Mouse (Mus musculus) megakaryocyte, embryonic 14.5 days (primary cell): ENCODE measurements around the gene Garnl3.

Experiments
- FLI1 ChIP-seq: IDR thresholded peaks from 2 replicates; pipeline ENCODE4 v1.6.1; 2012; ENCODE audit warnings: low read length, inconsistent platforms, mixed read lengths
- GATA1 ChIP-seq: IDR thresholded peaks from 3 replicates; pipeline ENCODE4 v1.6.1; 2012; ENCODE audit warnings: mixed read lengths, low read length, inconsistent platforms, borderline replicate concordance

DNA sequence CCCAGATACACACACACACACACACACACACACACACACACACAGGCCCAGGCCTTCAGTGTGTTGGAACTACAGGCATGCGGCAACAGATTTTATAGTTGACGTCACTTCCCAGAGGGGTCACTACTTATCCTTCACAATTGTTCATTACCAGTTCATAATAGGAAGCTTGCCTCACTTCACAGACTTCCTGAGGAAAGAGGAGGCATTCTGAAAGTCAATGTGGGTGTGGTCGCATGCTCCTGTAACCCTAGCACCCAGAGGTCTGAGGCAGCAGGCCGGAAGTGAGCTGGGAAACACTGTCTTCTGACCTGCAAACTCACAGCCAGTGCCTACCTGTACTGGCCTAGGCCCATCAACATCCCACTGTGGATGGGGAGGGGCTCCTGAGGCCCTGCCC is 106.4 kb downstream of the Garnl3 start:
- TF ChIP-seq GATA1 (no peak), FLI1 (no peak)
